Mouse (Mus musculus) heart, adult 9 months (tissue): Measurements from ENCODE around the gene Gm28729.
A peak's percentile ranks its signal among the peaks of the same experiment; 100 is the strongest.
"Not testable (repeated sequence)": the region's sequence is repeated elsewhere in the genome, so short reads cannot be mapped to it uniquely, and the experiment has no call there.

Source experiments
- DNase-seq, 2 experiments: peaks; one replicate each; pipeline ENCODE4 v3.0.0; 2022; ENCODE audit warnings: low spot score in 2 of 2

The Gm28729 gene

DNA sequence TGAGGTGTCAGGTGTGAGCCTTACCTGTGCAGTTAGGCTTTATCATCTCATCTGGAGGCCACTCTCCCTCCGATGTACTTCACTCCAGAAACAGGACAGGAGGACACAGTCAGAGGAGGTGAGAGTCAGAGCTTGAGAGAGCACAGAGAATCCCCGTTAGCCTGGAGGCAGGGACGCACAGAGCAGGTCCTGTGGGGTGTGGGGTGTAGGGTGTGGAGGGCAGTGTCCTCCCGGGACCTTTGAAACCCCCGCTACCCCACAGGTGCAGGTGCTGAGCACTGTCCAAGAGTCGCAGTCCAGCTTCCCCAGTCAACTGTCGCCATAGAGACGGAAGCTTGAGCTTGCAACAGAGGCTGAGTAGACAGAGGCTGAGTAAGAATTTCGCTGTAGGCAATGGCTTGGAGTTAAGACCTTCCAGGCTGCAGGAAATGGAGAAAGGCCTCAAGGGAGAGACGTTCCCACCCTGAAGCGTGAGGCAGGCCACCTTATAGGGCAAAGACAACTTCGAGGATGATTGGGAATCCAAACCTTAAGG lies at the start of gene Gm28729:
TSS of gene Gm28729 (minus strand) at position 293 of the 535 bp plus-strand sequence.
- no peak for DNase-seq

DNA sequence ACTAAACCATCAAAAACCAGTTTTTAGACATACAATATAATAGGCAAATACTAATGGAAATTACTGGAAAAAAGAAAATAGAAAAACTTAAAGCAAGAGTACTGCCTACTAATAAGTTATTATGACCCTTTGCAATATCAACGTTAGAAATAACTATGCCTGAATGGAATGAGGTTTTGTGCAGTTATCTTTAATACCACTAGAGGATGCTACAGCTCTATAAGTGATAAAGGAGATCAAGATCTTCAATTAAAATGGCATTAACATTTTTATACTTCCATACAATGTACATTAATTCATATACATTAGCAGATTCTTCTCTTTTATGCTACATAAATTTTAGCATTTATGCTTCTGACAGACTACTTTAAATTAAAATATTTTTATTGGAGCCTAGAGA lies 48.2 kb upstream of the Gm28729 start:
- DNase-seq = no peak

DNA sequence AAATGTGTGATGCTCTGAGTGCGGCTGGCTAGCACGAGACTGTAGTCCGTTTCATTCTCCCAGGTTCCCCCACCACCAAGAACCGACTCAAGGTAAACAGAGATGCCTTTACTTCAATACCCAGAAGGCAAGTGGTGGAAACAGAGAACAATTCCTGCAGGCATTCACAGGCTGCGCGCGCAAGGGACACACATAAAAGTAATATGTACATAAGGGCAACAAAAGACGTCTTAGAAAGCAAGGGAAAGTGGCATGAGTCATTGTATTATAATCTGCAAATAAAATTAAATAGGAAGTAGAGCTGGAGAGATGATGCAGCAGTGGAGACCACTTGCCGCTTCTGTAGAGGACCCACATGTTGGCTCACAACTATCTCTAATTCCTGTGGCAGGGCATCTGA lies 47.7 kb upstream of the Gm28729 start:
- no peak for DNase-seq

DNA sequence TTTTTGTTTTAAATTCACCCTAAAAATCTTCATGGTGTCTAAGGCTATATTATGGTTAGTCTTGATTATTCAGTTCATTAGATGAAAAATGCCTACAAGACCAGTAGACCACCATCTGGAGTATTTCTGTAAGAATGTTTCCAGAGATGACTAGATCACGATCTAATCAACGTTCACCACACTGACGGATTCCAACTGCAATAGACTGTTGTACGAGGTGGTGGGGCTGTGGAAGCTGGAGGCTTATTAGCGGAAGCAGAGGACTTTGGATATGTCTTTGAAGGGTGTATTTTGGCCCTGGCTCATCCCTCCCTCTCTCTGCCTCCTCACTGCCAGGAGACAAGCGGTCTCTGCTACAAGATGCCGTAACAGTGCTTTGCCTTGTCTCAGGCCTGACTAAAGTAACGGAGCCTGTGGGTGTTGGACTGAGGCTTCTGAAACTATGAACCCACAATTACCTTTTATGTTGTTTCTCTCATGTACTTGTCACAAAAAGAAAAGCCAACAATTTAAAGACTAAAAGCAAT lies 41.5 kb upstream of the Gm28729 start:
- no peak for DNase-seq

DNA sequence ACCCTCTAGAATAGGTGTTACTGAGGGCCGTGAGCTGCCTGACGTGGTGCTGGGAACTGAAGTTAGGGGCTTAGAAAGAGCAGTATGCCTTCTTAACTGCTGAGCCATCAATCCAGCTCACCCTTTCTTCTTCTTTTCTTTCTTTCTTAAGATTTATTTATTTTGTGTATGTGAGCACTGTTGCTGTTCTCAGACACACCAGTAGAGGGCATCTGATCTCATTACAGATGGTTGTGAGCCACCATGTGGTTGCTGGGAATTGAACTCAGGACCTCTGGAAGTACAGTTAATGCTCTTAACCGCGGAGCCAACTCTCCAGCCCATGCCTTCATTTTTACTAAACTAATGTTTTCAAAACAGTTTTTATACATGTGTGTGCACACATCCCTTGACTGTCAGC lies 38.4 kb upstream of the Gm28729 start:
- no peak for DNase-seq

DNA sequence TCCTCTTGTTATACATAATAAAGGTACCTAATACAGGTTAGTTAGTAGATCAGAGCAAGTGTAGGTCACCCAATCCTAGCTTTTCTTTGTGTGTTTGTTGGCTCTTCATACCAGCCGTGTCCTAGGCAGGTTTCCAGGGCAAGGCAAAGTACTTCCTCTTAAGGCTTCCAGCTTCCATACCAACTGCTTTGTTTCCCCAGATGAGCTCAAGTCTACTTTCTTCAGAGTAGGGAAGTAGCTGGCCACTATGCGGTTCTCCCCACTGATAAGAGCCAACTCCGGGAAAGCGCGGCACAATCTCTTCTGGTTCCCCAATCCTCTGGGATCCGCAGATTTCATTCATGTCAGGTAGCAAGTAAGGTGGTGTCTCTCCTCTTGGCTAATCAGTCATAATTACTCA lies 34.1 kb upstream of the Gm28729 start:
- DNase-seq = no peak

DNA sequence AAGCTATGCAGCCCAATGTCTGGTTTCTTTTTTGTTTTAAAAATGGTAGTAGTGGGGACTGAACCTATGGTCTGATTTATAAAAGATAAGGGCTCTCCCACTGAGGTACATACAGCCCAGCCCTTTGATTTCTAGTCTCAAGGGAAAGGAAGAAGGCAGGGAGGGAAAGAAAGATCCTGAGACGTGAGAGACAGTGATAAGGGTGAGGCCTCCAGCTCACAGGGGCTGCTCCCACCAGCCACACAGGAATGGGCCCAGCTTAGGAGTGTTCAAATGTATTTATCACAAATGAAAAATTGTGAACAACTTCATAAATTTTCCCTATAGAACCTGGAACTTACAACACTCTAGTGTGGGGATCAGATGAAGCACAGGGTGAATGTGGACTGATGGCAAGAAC lies 33.5 kb upstream of the Gm28729 start:
- DNase-seq = no peak

DNA sequence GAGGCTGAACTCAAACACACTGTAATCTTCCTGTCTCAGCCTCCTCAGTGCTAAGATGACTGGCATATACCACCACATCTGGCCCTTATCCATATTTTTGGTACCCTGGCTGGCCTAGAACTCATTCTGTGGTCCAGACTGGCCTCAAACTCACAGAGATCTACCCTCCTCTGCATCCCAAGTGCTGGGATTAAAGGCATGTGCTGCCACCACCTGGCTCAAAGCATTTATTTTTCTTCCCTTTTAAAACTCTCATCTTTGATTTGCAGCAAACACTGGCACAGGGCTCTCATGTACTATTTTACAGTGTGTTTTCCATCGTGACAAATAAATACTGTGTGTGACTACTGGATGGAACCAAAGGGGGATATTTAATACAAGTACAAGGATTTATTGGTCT lies 29.0 kb upstream of the Gm28729 start:
- DNase-seq = no peak

DNA sequence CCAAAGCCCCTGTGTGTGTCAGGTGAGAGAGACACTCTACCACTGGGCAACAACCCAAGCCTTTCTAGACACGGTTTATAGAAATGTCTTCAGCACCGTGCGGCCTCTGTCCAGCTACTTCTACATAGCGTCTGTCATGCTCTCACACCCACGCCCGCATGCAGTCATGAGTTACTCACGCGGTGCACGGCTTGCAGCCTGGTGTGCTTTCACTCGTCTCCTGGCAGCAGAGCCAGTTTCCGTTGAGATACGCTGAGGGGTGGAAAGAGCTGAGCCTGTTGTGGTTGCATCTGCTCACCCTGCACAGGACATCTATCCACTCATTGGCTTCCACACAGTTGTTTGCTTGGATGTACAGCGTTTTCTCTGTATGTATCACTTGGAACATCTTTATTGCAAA lies 20.3 kb upstream of the Gm28729 start:
- no peak for DNase-seq

DNA sequence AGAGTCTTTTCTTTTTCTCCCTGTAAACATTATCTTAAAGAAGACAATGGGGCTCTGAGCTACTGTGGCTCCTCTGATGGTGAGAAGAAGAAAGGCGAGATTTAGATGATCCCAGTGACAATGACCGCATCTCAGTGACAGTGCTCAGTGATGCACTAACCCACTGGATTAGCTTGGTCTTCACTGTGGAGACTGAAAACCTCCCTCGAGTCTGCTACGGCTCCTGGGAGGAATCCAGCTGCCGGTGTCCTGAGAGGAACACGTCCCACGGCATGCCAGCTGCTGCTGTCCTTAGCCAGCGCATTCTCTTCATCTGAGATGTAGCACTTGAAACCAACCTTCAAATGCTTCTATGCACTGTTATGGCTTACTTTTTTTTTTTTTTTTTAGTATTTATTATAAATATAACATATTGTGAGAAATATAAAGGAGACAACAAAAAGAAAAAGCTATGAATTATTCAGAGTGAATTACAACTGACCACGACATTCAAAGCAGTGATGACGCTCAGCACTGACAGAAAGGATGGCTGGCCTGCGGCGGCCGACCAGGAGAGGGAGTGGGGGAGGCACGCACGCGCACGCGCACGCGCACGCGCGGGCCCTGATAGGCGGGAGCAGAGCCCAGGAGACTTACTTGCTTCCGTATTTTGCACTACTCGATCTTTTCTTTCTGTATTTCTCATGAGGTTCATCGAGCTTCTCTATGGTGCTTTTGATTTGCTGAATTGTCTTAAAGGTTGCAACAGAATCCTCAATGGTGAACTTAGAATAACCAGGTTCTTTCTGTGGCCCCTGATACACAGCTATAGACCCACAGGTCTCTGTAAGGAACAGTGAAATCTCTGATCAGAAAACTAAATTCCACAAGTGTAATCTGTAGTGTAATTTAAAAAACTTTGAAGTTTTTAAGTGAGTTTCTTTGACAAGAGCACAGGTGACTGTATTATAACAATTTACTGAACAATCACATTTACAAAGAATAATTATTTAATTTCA lies 18.9 kb upstream of the Gm28729 start:
- peak; percentile 40 to 45 for DNase-seq

DNA sequence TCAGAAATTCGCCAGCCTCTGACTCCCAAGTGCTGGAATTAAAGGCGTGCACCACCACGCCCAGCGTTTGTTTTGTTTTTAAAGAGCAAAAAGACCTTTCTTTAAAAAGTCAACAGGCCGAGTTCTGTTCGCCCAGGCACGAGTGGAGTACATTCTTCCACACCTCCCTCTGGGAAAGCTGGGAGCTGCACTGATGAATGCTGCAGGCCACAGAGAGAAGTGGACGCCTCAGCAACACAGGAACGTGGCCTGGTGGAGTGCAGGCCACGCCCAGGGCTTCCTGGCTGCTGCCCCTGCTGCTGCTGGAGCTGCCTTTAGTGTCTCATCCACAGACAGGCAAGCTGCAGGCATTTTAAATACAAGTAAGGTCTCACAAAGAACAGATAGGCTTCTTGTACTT lies 13.9 kb upstream of the Gm28729 start:
- no peak for DNase-seq

DNA sequence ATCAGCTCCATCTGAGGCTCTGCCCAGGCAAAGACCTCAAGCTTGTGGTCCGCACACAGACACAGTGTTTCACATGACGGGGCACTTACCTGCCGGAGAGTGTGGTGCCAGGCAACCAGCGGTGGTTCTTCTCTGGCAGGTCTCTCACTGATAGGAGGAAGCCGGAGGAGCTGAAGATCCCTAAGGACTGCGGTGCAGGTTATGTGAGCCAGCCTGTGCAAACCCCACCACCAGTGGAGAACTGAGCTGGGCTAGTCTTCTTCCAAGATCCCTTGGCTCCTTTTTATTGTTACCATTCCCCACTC lies 12.5 kb upstream of the Gm28729 start:
- DNase-seq = no peak

DNA sequence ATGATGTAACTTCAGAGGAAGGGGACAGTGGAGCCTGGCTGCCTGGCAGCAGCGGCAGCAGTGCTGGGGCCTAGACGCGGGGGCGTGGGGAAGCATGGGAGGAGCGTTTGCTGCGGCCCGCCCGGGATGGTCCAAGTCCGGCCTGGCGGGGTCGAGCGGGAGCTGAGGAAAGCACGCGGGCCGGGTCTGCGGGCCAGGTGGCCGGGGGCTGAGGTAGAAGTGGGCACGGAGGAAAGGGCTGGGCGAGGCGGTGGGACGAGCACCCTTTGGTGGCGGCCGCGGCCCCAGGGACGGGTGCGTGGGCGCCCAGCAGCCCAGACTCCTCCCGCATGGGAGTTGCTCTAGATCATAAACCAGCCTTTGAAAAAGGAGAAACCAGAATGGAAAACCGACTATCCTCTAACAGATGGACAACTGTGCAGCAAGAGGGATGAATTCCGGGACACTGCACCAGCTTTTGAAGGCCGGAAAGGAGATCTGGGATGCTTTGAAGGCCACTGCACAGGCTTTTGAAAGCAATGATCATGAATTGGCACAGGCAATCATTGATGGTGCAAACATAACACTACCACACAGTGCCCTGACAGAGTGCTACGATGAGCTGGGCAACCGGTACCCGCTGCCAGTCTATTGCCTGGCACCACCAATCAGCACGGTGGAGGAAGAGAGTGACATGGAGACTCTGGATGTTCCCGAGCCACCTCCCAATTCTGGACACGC lies 12.0 kb upstream of the Gm28729 start:
- peak; percentile 25 to 29 for DNase-seq

DNA sequence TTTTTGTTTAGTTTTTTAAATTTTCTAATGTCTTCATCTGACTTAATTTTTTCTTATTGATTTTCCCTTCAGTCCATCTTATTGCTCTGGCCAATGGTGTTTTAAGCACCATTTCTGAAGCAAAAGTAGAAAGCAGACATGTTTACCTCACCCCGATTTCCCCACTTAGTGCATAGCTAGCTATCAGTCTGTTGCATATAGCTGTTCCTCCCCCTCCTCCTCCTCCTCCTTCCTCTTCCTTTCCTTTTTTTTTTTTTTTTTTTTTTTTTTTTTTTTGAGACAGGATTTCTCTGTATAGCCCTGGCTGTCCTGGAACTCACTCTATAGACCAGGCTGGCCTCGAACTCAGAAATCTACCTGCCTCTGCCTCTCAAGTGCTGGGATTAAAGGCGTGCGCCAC lies 11.0 kb upstream of the Gm28729 start:
- DNase-seq = not testable (repeated sequence)

DNA sequence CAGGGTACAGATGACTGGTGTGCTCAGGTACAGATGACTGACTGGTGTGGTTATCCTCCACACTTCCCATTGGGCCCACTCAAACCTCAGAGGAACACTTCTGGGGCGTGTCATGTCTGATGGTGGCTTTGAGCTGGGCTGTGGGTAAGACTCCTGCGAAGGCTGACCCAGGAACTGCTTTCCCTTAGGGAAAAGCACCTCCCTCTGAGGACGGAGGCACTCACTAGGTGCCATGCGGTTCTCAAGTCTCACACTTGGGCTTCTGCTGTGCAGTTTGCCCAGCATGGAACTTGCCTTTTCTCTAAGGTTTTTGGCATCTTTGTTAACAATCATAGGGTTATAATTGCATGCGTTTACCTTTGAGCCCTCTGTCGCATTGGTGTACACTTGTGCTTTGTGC lies 10.4 kb upstream of the Gm28729 start:
- no peak for DNase-seq

DNA sequence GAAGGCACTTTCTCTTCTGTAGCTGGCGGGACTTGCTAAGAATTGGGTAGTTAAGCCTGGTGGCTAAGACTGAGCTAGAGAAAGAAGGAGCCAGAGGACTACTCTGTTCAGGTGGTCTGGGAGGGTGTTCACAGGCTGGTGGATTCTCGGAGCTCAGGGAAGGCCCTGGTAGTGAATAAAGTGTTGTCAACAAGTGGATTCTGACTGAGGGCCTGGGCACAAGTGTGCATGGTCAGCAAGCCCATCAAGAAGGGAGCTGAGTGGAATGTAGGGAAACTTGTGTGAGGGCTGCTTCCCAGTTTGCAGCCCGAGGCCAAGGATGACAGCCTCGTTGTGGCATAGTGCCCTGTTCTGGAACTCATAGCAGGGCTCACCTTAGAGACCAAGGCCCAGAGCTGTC lies 9.2 kb upstream of the Gm28729 start:
- no peak for DNase-seq

DNA sequence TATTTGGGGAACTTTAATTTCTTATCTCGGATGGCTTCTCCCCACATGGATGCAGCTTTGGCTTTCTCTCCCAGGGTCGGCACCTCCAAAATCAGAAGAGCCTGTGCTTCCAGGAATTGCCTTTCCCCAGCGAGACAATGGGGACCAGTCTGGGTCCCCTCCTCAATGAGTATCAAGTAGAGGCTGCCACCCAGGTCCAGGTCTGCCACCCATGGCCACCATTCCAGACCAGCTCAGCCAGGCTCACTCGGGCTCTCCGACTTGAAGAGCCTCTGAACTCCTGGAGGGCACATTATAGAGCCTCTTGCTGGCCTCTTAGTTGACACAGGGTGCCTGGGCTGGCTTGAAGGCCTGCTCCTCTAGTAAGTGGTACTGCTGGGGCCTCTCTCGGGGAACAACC lies 8.4 kb upstream of the Gm28729 start:
- DNase-seq = no peak

DNA sequence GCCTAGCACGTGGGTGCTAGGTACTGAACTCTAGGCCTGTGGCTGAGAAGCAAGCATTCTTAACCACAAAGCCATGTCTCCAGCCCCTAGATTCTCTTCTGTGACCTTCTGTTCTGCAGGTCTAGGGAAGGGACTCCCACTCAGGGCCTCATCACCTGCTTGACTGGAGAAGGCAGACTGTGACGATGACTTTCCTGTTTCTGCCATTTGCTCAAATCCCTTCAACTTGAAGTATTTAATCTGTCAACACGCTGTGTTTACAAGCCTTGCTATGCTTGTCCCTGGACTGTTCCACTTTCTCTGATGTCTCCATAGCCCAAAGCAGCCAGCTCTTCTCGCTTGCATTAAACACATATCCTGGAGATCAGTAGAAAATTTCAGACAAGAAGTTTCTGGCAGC lies 7.5 kb upstream of the Gm28729 start:
- DNase-seq = no peak

DNA sequence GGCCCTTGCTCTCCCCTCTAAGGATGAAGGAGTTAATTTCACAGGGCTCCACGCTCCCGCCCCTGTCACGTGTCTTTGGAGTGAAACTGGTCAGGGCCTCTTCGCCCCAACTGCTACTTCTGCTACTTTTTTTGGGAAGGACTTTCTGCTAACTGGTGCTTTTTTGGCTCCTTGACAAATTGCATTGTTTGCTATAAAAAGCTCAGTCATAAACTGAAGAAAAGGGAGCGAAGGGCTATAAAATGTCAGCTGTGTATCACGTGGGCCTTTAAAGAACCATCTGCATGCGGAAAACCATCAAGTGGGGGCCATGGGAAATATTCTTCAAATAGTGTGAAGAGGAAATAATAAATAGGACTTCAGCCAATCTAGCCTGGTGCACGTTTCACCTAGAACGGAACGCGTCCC lies 5.6 kb upstream of the Gm28729 start:
- peak; percentile 19 to 40 for DNase-seq

DNA sequence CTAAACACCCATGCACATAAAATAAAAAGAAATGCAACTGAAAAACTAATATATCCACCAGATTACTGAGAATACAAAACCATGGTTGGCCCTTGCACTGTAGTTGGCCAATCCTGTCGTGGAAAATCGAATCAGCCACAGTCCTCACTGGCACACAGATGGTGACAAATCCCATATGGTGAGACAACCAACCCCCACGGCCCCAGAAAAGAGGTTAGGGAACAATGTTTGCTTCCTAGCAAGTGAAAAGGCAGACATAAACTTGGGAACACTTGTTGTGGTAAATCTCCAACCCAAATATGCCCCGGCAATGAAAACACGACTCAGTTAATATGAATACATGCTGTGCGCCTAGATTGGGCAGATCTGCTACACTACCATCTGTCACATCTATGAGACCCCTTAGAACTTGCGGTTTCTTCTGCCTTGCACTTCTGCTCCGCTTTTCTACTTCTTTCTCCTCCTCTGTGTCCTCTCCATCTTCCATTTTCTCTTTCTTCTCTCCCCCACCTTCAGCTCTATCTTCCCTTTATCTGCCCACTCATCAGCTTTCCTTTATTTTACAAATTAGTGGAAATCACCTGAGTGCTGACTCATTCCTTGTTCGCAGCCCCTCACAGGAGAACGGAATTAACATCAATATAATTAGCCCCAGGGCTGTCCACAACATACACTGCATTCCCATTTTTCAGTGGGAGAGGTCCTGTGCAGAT lies 5.1 kb upstream of the Gm28729 start:
- no peak for DNase-seq

DNA sequence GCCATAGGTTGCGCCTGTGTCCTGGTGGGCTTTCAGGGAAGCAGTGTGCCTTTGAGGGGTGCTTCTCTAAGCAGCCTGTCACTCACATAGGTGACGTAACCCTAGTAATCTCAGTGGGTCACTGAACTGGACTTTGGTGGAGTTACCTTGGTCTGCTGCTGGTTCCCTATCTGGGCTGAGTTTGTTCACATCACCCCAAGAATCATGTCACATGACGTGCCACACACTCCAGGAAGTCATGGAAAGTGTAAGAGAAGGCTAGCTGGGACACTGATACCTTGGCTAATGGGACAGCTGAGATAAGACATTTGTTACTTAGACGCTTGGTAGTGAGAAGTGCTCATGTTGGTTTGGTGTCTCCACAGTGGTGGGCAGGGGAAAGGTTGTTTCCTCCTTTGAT lies 947 bp upstream of the Gm28729 start:
- DNase-seq = no peak

DNA sequence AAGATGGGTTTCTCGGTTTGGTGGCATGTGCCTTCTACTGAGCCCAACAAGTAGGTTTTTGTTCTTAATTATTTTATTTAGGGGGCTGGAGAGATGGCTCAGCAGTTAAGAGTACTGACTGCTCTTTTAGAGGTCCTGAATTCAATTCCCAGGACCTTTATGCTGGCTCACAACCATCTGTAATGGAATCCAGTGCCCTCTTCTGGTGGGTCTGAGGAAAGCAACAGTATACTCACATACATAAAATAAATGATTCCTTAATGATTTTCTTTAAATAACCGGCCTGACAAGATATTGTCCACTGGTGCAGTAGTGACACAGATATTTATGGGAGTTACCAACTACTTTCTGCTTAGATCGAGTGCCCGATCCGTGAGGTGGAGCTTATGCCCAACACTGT lies 1.9 kb downstream of the Gm28729 start:
- no peak for DNase-seq
